Comparison of ENCODE assay signal across 23 mouse cellular contexts in genomic region chr15:96560576-96561298, GRCm38 (mm10).
"Had no signal": no experiment of that assay in that cellular context is flagged by ENCODE, and none has a peak within 500 bp of the region (broad histone marks: within the 10 kb centered on the region; RNA-seq: fewer than 3 reads in every experiment).

No protein-coding gene starts in this region.

- H3K27me3 ChIP-seq: limb, embryonic 13.5 days; midbrain, embryonic 12.5 days; midbrain, embryonic 15.5 days; neural tube, embryonic 12.5 days; neural tube, embryonic 15.5 days; stomach, embryonic 15.5 days had no signal

- H3K4me2 ChIP-seq: limb, embryonic 13.5 days; lung, embryonic 14.5 days; midbrain, embryonic 12.5 days; midbrain, embryonic 15.5 days; neural tube, embryonic 12.5 days; neural tube, embryonic 15.5 days; stomach, embryonic 15.5 days had no signal

- H3K36me3 ChIP-seq: limb, embryonic 10.5 days; limb, embryonic 13.5 days; midbrain, embryonic 12.5 days; midbrain, embryonic 15.5 days; neural tube, embryonic 12.5 days; neural tube, embryonic 15.5 days; stomach, embryonic 15.5 days had no signal

- H3K4me3 ChIP-seq: layer of hippocampus, adult 2 months; limb, embryonic 10.5 days; limb, embryonic 13.5 days; midbrain, embryonic 12.5 days; midbrain, embryonic 15.5 days; neural tube, embryonic 12.5 days; neural tube, embryonic 15.5 days; stomach, embryonic 15.5 days had no signal

- DNase-seq: kidney, adult 2 months; kidney, postnatal 25 days; layer of hippocampus, adult 9-11 months; liver; liver, postnatal 0 days; lung, embryonic 14.5 days; right cerebral cortex, adult 18-20 months; right cerebral cortex, postnatal 14 days; right cerebral cortex, postnatal 4 days; spleen, adult 18-20 months; thymus, postnatal 25 days had no signal

- H3K27ac ChIP-seq: kidney, postnatal 0 days; layer of hippocampus, adult 2 months; limb, embryonic 10.5 days; limb, embryonic 13.5 days; liver, embryonic 14.5 days; macrophage; midbrain, embryonic 12.5 days; midbrain, embryonic 15.5 days; neural tube, embryonic 12.5 days; neural tube, embryonic 15.5 days; stomach, embryonic 15.5 days had no signal

- ATAC-seq: liver, postnatal 0 days; lung, postnatal 0 days; midbrain, embryonic 15.5 days had no signal

- H3K4me1 ChIP-seq: limb, embryonic 10.5 days; limb, embryonic 13.5 days; midbrain, embryonic 12.5 days; midbrain, embryonic 15.5 days; neural tube, embryonic 12.5 days; neural tube, embryonic 15.5 days; stomach, embryonic 15.5 days had no signal

- H3K9ac ChIP-seq: limb, embryonic 13.5 days; liver, embryonic 14.5 days; liver, postnatal 0 days; lung, embryonic 14.5 days; midbrain, embryonic 12.5 days; midbrain, embryonic 15.5 days; neural tube, embryonic 12.5 days; neural tube, embryonic 15.5 days; stomach, embryonic 15.5 days had no signal

- H3K9me3 ChIP-seq: limb, embryonic 10.5 days; midbrain, embryonic 12.5 days; midbrain, embryonic 15.5 days; neural tube, embryonic 12.5 days; neural tube, embryonic 15.5 days; stomach, embryonic 15.5 days had no signal
